Comparison of ENCODE assay signal across 23 mouse cellular contexts in genomic region chr14:28173736-28174135, GRCm38 (mm10).
"Had no signal": no experiment of that assay in that cellular context is flagged by ENCODE, and none has a peak within 500 bp of the region (broad histone marks: within the 10 kb centered on the region; RNA-seq: fewer than 3 reads in every experiment).

No protein-coding gene starts in this region.

- ATAC-seq: intestine, embryonic 15.5 days; liver, embryonic 12.5 days had no signal

- H3K4me2 ChIP-seq: intestine, embryonic 15.5 days; kidney, embryonic 15.5 days; limb, embryonic 13.5 days; liver, embryonic 12.5 days; liver, embryonic 15.5 days; midbrain, embryonic 11.5 days; neural tube, embryonic 12.5 days; neural tube, embryonic 15.5 days; stomach, embryonic 15.5 days had no signal

- DNase-seq: kidney, adult 11 months; kidney, adult 8-10 months; kidney, postnatal 10 days; kidney, postnatal 36 days; layer of hippocampus, adult 9-11 months; liver; midbrain, embryonic 14.5 days; retina, postnatal 1 day; right cerebral cortex, postnatal 25 days; spleen, adult 18-20 months; thymus, adult 2 months; thymus, postnatal 14 days; thymus, postnatal 4 days had no signal

- H3K4me1 ChIP-seq: intestine, embryonic 15.5 days; liver, embryonic 12.5 days; liver, embryonic 15.5 days; neural tube, embryonic 12.5 days; neural tube, embryonic 15.5 days had no signal

- H3K27me3 ChIP-seq: intestine, embryonic 15.5 days; kidney, embryonic 15.5 days; limb, embryonic 13.5 days; liver, embryonic 12.5 days; liver, embryonic 15.5 days; neural tube, embryonic 12.5 days; neural tube, embryonic 15.5 days; stomach, embryonic 15.5 days had no signal

- H3K9ac ChIP-seq: intestine, embryonic 15.5 days; kidney, embryonic 15.5 days; limb, embryonic 13.5 days; liver, embryonic 12.5 days; liver, embryonic 15.5 days; neural tube, embryonic 12.5 days; neural tube, embryonic 15.5 days; stomach, embryonic 15.5 days had no signal

- H3K9me3 ChIP-seq: intestine, embryonic 15.5 days; kidney, embryonic 15.5 days; limb, embryonic 10.5 days; limb, embryonic 13.5 days; liver, embryonic 12.5 days; liver, embryonic 15.5 days; neural tube, embryonic 12.5 days; neural tube, embryonic 15.5 days; stomach, embryonic 15.5 days had no signal

- H3K27ac ChIP-seq: intestine, embryonic 15.5 days; kidney, embryonic 15.5 days; limb, embryonic 10.5 days; limb, embryonic 13.5 days; liver, embryonic 12.5 days; liver, embryonic 15.5 days; neural tube, embryonic 12.5 days; neural tube, embryonic 15.5 days; stomach, embryonic 15.5 days had no signal

- H3K4me3 ChIP-seq: intestine, embryonic 15.5 days; kidney, embryonic 15.5 days; limb, embryonic 10.5 days; limb, embryonic 13.5 days; liver, embryonic 12.5 days; liver, embryonic 15.5 days; neural tube, embryonic 12.5 days; neural tube, embryonic 15.5 days; stomach, embryonic 15.5 days had no signal

- H3K36me3 ChIP-seq: intestine, embryonic 15.5 days; kidney, embryonic 15.5 days; limb, embryonic 10.5 days; limb, embryonic 13.5 days; liver, embryonic 12.5 days; liver, embryonic 15.5 days; neural tube, embryonic 12.5 days; neural tube, embryonic 15.5 days; stomach, embryonic 15.5 days had no signal
